Mouse (Mus musculus) olfactory bulb, adult 2 months (tissue): ENCODE data around the gene Pik3r1.

Experiments used
- CTCF ChIP-seq: fragments of 200-500 bp; IDR thresholded peaks from 2 replicates; pipeline ENCODE4 v1.5.1; 2012; ENCODE audit warnings: low read depth, mild to moderate bottlenecking, low read length, moderate library complexity; ENCODE audit not compliant: insufficient read depth
- POLR2A ChIP-seq: fragments of 200-500 bp; IDR thresholded peaks from 2 replicates; pipeline ENCODE4 v1.6.1; 2012; ENCODE audit warnings: mild to moderate bottlenecking, low read depth, low read length, moderate library complexity; ENCODE audit not compliant: insufficient read depth

GRCm38 (mm10) chr13:101691669-101692068 is 76.3 kb downstream of the Pik3r1 start:
- TF ChIP-seq POLR2A (no peak), CTCF (no peak)
